Mouse (Mus musculus) CH12.LX (cell line): ENCODE data around the gene Tnfrsf12a.

Experiments
- CHD2 ChIP-seq: IDR thresholded peaks from 2 replicates; pipeline ENCODE4 v1.6.1; 2011; ENCODE audit warnings: low read length, improper control_type of control experiment
- CTCF ChIP-seq, 2 experiments: IDR thresholded peaks in 1 of 2; conservative IDR thresholded peaks in 1 of 2; 2 replicates each; pipeline ENCODE4 v1.5.1; 2011 to 2012; ENCODE audit warnings: low read depth in 2 of 2, low read length in 2 of 2, improper control_type of control experiment in 1 of 2, inconsistent platforms in 1 of 2, mild to moderate bottlenecking in 1 of 2, moderate library complexity in 1 of 2
- EP300 ChIP-seq: IDR thresholded peaks from 2 replicates; pipeline ENCODE4 v1.6.1; 2011; ENCODE audit warnings: low read length, improper control_type of control experiment
- MYC ChIP-seq: IDR thresholded peaks from 2 replicates; pipeline ENCODE4 v1.6.1; 2011; ENCODE audit warnings: low read depth, mild to moderate bottlenecking, improper control_type of control experiment, low read length
- POLR2A ChIP-seq: IDR thresholded peaks from 2 replicates; pipeline ENCODE4 v1.6.1; 2011; ENCODE audit warnings: low read depth, mild to moderate bottlenecking, improper control_type of control experiment, low read length
- SMC3 ChIP-seq: IDR thresholded peaks from 2 replicates; pipeline ENCODE4 v1.6.1; 2011; ENCODE audit warnings: low read depth, low read length, improper control_type of control experiment
- TCF12 ChIP-seq: IDR thresholded peaks from 2 replicates; pipeline ENCODE4 v1.6.1; 2014; ENCODE audit warnings: low read depth, mild to moderate bottlenecking, inconsistent platforms, low read length, improper control_type of control experiment
- UBTF ChIP-seq: IDR thresholded peaks from 2 replicates; pipeline ENCODE4 v1.6.1; 2012; ENCODE audit warnings: low read depth, mild to moderate bottlenecking, inconsistent platforms, low read length, improper control_type of control experiment, moderate library complexity

DNA sequence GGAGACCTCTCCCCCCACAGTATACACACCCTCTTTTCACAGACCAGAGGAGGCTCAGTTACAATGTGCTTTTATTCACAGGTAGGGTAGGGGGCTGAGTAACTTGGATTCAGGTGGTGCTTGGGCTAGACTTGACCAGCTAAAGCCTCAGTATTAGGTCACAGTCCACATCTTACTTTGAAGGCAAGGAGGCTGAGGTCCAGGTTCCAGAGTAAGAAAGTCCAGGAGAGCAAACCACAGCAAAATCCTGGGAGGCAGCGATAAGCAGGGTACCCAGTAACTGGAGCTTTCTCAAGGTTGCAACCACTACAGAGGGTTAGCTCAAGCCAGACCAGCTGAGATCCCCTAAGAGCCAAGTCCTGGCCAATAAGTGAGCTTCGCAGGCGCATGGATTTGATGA is 5.3 kb upstream of the Tnfrsf12a start:
- TF ChIP-seq CTCF (conservative IDR thresholded peaks at IDR 0.05 in 1 of 2, IDR thresholded peaks at IDR 0.05 in 1 of 2; ENCODE audit: low read depth in 2 of 2, low read length in 2 of 2) (no peak), TCF12 (no peak), POLR2A (no peak), EP300 (no peak), MYC (no peak), SMC3 (no peak), CHD2 (no peak), UBTF (no peak)
